Mouse (Mus musculus) layer of hippocampus, postnatal 36 days (tissue): ENCODE measurements at regions not wholly inside any gene's neighbourhood (a gene's known extent, or its start where the extent isn't known, plus 50 kb on each side); places are given as distances from the start of the nearest gene placed in this dataset.

ENCODE experiments used
- DNase-seq, 2 experiments: peaks; one replicate each; pipeline ENCODE4 v3.0.0; 2022
- microRNA-seq, 2 experiments: library from miRNA; unstranded; fragments of <30 nt; microRNA quantifications; one replicate each; pipeline ENCODE4 v1.2.0; 2021

DNA sequence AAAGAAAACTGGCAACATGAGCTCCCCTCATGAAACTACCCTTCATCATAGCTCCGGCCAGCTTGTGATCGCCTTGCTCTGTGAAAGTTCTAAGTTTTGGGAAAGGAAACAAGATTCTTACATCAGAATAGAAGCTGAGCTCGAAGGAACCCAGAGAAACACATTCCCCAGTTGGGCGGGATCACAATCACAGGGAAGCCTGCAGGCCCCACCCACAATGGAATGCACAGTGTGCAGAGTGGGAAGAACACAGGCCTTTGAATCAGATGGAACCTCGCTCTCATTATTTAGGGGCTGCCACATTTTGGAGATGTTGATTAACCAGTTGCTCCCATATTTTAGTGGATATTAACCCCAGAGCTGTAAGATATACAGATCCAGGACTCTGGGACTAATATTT is 234.9 kb downstream of the Sox2 start:
- no peak for DNase-seq

DNA sequence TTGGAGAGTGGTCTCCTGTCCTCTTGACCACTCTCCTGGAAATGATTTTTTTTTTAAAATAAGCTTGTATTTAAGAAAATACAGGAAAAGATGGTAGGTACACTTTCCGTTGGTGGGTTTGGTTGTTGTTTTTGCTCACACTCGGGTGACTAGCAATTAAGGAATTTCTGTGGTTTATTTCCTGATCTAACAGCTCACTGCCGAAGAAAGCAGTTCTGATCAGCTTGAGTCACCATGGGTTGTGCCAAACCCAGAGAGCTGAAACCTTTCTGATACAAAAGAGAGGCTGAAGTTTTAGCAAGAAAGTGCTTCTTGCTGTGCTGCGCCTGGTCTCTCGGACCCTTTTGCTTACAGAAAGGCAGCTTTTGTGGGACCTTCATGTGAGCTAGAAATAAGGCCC is 243.2 kb downstream of the Sox2 start:
- no peak for DNase-seq

DNA sequence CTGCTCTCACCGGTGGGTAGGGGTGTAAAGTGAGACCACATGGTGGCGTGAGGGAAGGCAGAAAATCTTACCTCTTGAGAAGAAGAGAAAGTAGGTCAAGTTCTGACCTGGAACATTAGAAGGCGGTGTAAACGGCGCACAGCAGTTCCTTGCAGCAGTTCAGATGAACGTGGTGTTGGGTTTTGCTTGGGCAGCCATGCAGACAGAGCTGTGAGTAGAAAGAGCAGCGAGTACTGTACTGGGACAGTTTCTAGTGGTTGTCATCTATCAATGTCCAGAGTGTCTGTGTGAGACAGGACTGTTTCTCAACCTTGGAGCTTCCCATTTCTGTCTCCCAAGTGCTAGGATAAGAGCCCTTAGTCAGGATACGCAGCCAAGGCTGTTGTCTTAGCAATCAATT is 252.9 kb downstream of the Sox2 start:
- DNase-seq, result no peak

DNA sequence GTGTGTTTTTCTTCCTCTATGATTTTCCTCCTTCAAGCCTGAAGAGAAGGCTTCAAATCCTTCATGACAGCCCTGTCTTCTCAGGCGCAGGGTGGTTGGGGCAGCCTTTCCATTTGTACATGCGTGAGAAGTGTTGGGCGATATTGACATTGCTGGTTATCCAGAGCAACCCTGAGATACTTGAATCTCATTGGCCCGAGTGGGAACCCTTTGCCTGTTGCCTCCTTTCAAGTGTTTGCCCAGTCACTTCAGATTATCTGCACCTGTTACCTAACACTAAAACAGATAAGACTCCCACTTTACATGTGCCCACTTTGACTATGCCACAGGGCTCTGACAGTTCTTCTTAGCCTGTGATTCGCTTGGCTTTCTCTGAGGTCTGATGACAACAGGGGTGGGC is 258.3 kb downstream of the Sox2 start:
- no peak for DNase-seq

DNA sequence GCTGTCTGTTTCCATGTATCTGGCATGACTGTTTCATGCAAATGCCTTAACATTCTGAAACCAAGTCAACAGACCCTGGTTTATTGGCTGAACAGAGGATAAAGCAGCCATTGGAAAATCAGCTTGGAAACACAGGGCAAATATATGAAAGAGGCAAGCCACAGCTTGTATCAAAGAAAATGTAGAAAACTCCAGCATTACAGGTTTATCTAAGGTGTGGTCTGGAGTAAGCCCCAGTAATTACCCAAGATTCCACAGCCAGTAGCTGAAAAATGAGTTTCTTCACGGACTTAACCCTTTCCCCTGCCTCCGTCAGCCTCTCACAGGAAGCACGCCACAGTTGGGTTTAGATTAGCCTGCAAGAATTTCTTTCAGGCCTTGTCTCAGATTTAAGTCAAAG is 259.1 kb downstream of the Sox2 start:
- DNase-seq, result no peak

DNA sequence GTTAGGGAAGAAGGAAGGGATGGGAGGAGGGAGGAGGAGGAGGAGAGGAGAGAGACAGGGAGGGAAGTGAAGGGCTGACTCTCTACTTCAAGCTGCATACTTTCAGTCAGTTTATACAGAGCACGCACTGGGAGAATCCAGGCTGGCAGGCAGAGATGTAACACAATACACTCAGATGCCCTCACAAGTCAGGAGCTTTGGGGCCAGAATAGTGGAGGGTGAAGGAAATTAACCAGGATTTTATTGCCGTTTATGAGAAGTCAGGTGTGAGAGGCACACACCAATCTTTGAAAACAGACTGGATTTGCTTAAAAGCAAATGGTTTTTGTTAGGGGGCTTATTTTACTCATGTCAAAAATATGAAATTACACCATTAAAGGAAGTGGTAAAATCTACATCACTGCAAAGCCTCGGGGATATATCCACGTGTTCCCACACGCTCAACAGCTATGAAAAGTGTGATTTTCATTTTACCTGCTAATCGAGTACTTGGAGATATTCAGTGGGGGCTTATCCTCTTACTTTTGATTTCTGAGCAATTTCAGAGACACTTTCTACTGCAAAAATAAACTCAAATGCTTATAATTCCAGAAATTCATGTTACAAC is 268.2 kb downstream of the Sox2 start:
- no peak for DNase-seq

DNA sequence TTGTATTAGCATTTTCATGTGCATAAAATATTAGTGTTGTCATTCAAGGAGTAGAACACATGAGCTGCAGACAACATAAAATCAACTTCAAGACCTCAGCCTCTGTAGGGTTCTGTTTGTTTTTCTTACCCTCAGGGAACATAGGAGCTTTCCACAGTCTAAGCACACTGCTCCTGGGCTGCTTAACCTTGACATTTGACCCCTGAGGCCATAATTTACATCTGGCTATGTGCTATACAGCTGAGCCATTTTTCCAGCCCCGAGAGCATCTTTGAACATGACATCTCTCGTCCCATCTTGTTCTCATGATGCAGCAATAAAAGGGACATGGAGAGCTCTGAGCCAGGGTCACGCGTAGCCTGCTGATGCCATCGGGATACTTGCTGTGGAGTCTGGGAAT is 270.3 kb downstream of the Sox2 start:
- no peak for DNase-seq

DNA sequence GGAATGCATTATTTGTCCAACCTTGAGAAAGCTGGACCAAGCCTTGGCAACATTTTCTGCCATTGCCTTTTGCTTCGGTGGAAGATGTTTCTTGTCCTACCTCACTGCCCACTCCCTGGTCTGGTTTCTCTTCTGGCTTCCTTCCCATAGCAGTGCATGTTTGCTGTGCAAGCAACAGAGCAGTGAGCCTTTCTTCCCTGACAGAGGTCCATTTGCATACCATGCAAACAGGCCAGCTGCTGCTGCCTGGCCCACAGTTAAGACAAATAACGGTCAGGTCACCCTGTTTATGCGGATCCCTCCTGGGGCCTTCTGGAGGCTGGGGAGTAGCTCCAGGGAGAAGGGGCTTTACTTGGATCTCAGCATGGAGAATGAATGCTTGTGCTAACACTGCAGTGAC is 299.7 kb downstream of the Sox2 start:
- DNase-seq, result no peak

DNA sequence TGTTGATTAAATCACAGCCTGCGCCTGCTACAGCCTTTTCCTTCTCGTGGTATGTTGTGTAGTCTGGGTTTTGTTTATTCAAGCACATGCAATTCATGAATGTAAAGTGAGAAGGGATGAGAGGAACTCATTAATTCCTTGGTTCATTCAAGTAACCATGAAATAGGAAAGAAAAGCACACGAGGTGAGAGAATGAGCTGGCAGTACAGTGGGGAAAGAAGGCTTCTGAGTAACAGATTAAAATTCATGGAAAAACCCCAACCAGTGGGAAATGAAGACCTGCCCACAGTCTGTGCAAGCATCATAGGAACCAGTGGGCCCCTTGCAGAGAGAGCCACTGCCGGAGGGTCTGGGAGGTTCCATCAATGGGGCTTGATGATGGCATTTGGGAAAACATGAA is 306.0 kb downstream of the Sox2 start:
- DNase-seq, result no peak

DNA sequence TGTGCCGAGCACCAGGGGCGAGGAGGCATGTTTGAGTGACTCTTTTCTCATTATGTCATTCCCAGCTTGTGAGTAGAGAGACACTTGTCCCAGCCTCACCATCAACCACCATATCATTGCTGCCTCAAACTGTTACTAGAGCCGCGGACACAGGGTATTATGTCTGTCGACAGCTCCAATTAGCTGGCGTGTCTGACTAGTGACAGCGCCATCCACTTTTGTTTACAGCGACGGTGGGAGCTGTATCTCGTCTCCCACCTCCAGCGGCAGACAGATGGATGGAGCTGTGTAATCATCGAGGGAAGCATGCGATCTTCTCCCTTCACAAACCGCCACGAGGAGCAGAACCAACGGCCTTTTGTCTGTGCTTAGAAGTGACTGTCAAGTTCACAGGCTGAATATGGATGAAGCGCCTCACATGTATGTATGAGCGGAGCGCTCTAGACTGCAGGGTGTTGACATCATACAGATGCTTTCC is 308.9 kb downstream of the Sox2 start:
- no peak for DNase-seq

DNA sequence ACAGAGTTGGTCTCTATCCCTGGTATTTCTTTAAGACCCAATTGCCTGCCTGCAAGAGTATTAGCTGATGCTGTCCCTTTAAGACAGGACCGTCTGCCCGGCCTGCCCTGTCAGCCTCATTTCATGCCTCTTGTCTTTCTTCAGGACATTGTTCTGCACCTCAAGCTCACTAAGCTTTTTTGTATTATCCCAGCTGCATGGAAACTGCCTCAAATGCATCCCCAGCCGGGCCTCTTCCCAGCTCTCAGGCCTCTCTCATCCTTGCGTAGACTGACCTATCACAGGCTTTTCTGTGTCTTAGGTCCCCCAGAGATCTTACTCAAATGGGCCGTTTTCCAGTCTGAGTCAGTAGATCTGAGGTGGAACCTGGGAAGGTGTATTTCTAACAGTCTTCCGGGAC is 316.2 kb downstream of the Sox2 start:
- no peak for DNase-seq

DNA sequence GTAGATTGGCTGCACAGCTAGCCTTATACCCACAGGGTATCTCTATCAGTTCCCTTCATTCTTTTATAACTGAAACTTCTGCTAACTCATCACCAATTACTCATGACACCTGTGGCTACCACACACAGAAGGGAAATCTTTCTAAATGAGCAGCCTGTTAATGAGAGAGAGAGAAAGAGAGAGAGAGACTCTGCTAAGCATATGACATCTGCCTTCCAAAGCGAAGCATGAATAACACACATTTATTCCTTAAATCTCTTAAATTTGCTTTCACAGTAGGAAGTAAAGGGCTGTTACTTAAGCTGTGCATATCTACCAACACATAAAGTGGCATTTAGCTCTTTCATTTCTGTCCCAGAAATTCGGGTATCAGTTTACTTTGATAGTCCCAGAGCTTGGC is 317.7 kb downstream of the Sox2 start:
- no peak for DNase-seq

DNA sequence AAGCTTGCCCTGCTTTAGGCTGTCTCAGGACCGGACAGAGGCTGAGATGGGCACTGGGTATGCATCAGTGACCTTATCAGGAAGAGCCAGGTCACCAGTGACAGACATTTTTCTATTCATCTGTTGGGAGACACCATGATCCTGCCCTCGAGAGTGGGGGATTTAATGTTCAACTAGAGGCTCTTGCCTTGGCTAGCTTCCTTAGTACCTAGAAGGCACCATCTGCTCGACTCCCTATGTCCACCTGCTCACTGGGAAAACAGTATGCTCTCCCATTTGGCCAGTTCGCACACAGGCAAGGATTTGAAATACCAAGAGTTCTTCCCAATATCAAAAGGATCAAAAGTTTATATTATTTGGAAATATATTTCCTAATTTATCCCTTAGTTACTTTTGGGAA is 321.3 kb downstream of the Sox2 start:
- DNase-seq, result no peak

DNA sequence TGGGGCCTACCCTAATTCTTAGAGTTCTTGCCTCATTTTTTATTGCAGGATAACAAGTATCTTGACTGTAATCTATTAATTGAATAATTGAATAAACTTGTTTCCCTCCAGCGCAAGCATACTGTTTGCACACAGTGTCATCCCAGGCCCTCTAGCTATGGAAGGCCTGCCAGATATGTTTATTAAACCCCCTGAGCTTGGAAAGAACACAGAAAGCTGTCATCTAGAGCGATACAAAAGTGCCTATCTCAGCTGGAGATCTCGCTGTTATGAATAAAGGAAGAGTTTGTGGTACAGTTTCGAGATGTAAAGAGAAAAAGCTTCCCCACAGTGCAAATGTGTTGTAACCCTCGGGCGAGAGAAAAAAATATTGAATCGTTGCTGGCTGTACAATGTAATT is 324.2 kb downstream of the Sox2 start:
- no peak for DNase-seq

Small RNAs in the stretch of these regions (microRNA-seq; reads per million reads assigned to microRNA genes)
- gene Mir6378, result 0 reads per million in 2 experiments
